Mouse (Mus musculus): Measurements from ENCODE around the gene Tmem108. TPM values are rescaled to one million over a fixed set of nuclear protein-coding genes. Genes with fewer than 3 reads are reported as not detected.
A peak's percentile ranks its signal among the peaks of the same experiment; 100 is the strongest.

The Tmem108 gene
- total and polyA plus RNA-seq, 3 experiments: 4.6 to 9.1 (median 4.7) TPM

DNA sequence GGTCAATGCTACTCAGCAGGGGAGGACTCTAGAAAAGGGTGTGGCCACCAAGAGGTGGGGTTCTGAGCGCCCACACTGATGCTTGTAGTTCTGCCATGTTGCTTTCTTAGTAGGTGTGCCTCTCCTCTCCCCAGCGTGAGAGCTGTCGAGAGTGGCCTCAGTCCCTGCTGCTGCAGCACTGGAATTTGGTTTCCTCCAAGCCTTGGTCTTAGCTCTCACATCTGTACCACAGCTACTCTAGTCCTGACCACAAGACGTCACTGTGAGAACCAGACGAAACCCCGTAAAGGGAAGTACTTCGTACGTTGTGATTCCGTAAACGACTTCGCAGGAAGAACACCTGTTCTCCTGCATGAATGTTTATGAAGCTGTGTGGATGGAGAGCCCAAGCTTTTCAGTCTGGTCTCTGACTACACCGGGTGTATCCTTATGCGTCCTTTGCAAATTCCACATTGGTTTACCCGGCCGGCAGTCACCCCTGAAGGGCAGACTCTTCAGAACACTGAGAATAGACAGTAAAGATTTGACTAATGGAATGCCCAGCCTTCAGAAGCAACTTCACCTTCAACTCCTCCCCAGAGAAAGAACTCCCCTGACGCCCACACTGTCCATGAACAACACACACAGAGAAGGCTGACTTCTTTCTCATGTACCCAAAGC, 53.0 kb downstream of the Tmem108 start:
- TF ChIP-seq POLR2A (IDR thresholded peaks at IDR 0.05; ENCODE audit: insufficient read depth, low read depth, low read length) (no peak), CTCF (IDR thresholded peaks at IDR 0.05) (no peak), EP300 (IDR thresholded peaks at IDR 0.05; ENCODE audit: insufficient read depth, low read depth, low read length) (no peak)
- no peak overlapping the region for H3K4me3 ChIP-seq
- no peaks in the 10 kb centered on the region for H3K4me1 ChIP-seq (ENCODE audit: control insufficient read depth, insufficient read depth, low read length)
- no peaks in the 10 kb centered on the region for H3K36me3 ChIP-seq (ENCODE audit: control insufficient read depth, insufficient read depth, low read length)
- H3K27ac ChIP-seq: no peak overlapping the region
- 75% methylated on average over 16 of the region's 16 CpGs for WGBS
- H3K79me2 ChIP-seq (replicated peaks; ENCODE audit: control insufficient read depth, insufficient read depth, low read length): no peaks in the 10 kb centered on the region
- no peak for DNase-seq
- H3K9ac ChIP-seq (ENCODE audit: low read depth, low read length): no peak overlapping the region
- intact Hi-C loops (cut with DNase I): no loop called here
- no peaks in the 10 kb centered on the region for H3K27me3 ChIP-seq (ENCODE audit: control insufficient read depth, insufficient read depth, low read length)

DNA sequence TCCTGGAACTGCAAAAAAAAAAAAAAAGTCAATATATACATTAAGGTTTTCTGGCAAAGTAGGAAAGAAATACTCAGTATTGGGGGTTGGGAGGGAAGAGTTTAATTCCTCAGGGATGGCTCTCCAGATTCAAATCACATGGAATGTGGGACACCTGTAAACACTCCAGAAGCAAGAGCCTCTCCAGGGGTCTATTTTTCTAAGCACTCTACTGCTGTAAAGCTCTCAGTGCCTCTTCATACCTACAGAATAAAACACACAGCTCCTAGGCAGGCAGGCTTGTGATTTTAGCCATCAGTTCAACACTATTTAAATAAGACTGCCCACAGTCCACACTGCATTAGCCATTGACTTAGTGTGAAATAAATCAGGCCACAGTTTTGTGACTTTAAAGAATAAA, 53.8 kb downstream of the Tmem108 start:
- intact Hi-C loops (cut with DNase I): no loop called here
- Histone ChIP-seq H3K79me2 (replicated peaks; ENCODE audit: control insufficient read depth, insufficient read depth, low read length) (no peaks in the 10 kb centered on the region), H3K27ac (no peak overlapping the region), H3K4me3 (no peak overlapping the region), H3K27me3 (ENCODE audit: control insufficient read depth, insufficient read depth, low read length) (no peaks in the 10 kb centered on the region), H3K36me3 (ENCODE audit: control insufficient read depth, insufficient read depth, low read length) (no peaks in the 10 kb centered on the region), H3K9ac (ENCODE audit: low read depth, low read length) (no peak overlapping the region), H3K4me1 (ENCODE audit: control insufficient read depth, insufficient read depth, low read length) (no peaks in the 10 kb centered on the region)
- DNase-seq: no peak
- TF ChIP-seq POLR2A (IDR thresholded peaks at IDR 0.05; ENCODE audit: insufficient read depth, low read depth, low read length): no peak
- no peak for TF ChIP-seq EP300 (IDR thresholded peaks at IDR 0.05; ENCODE audit: insufficient read depth, low read depth, low read length)
- no peak for TF ChIP-seq CTCF (IDR thresholded peaks at IDR 0.05)

DNA sequence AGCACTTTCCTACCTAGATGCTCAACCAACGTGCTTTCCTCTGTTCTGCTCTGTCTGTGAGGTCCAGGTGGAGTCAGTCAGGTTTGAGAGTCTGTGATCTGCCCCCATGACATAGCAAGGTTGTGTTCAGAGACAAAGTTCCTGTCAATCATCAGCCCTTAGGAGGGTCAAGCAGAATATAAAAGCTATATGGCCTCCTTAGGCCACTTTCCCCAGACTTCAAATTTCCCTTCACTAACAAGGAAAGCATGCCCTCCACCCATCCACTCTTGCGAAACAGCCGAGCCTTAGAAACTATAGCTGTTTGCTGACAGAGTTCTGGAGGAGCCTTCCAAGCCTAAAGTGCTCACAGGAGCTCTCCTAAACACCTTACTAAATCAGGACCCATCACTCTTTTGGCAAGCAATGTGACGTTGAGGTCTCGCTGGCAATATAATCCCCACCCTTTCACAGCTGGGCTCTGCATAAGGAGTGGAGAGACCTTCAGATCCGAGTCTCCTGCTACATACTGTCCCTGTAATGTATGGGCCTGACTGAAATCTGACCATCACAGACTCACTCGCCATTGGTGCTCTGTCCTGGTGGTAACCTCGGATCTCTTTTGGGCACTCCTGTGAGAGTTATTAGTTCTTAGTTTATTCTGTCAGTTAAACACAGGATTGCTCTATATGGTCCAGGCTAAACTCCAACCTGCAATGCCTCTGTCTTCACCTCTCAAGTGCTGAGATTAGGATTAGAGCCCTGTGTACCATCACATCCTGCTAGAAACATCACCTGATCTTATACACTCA, 54.4 kb downstream of the Tmem108 start:
- no peaks in the 10 kb centered on the region for H3K27me3 ChIP-seq (ENCODE audit: control insufficient read depth, insufficient read depth, low read length)
- WGBS: 83% methylated on average over 8 of the region's 8 CpGs
- no peak overlapping the region for H3K4me3 ChIP-seq
- no peak overlapping the region for H3K27ac ChIP-seq
- no peak overlapping the region for H3K9ac ChIP-seq (ENCODE audit: low read depth, low read length)
- H3K4me1 ChIP-seq (ENCODE audit: control insufficient read depth, insufficient read depth, low read length): no peaks in the 10 kb centered on the region
- H3K36me3 ChIP-seq (ENCODE audit: control insufficient read depth, insufficient read depth, low read length): no peaks in the 10 kb centered on the region
- no peaks in the 10 kb centered on the region for H3K79me2 ChIP-seq (replicated peaks; ENCODE audit: control insufficient read depth, insufficient read depth, low read length)
- intact Hi-C loops (cut with DNase I): no loop called here
- no peak for DNase-seq
- no peak for TF ChIP-seq CTCF (IDR thresholded peaks at IDR 0.05)
- no peak for TF ChIP-seq EP300 (IDR thresholded peaks at IDR 0.05; ENCODE audit: insufficient read depth, low read depth, low read length)
- no peak for TF ChIP-seq POLR2A (IDR thresholded peaks at IDR 0.05; ENCODE audit: insufficient read depth, low read depth, low read length)

- no peaks in the 10 kb centered on the region for H3K36me3 ChIP-seq (ENCODE audit: control insufficient read depth, insufficient read depth, low read length)
- intact Hi-C loops (cut with DNase I): no loop called here
- 87% methylated on average over 4 of the region's 4 CpGs for WGBS
Observed at GRCm38 (mm10) chr9:103705717-103706116, 55.9 kb downstream of the Tmem108 start.

GRCm38 (mm10) chr9:103703014-103703413, 58.6 kb downstream of the Tmem108 start:
- no peak overlapping the region for H3K4me3 ChIP-seq
- no peaks in the 10 kb centered on the region for H3K79me2 ChIP-seq (replicated peaks; ENCODE audit: control insufficient read depth, insufficient read depth, low read length)
- no peak overlapping the region for H3K9ac ChIP-seq (ENCODE audit: low read depth, low read length)
- TF ChIP-seq CTCF (IDR thresholded peaks at IDR 0.05) (no peak), POLR2A (IDR thresholded peaks at IDR 0.05; ENCODE audit: insufficient read depth, low read depth, low read length) (no peak), EP300 (IDR thresholded peaks at IDR 0.05; ENCODE audit: insufficient read depth, low read depth, low read length) (no peak)
- no peak overlapping the region for H3K27ac ChIP-seq
- no peak for DNase-seq
- intact Hi-C loops (cut with DNase I): no loop called here
- H3K4me1 ChIP-seq (ENCODE audit: control insufficient read depth, insufficient read depth, low read length): no peaks in the 10 kb centered on the region
- H3K36me3 ChIP-seq (ENCODE audit: control insufficient read depth, insufficient read depth, low read length): no peaks in the 10 kb centered on the region
- no peaks in the 10 kb centered on the region for H3K27me3 ChIP-seq (ENCODE audit: control insufficient read depth, insufficient read depth, low read length)
- 88% methylated on average over 16 of the region's 16 CpGs for WGBS

More at GRCm38 (mm10) chr9:103705717-103706116, 55.9 kb downstream of the Tmem108 start:
- Histone ChIP-seq H3K27ac (no peak overlapping the region), H3K79me2 (replicated peaks; ENCODE audit: control insufficient read depth, insufficient read depth, low read length) (no peaks in the 10 kb centered on the region), H3K4me1 (ENCODE audit: control insufficient read depth, insufficient read depth, low read length) (no peaks in the 10 kb centered on the region), H3K4me3 (no peak overlapping the region), H3K9ac (ENCODE audit: low read depth, low read length) (no peak overlapping the region), H3K27me3 (ENCODE audit: control insufficient read depth, insufficient read depth, low read length) (no peaks in the 10 kb centered on the region)
- TF ChIP-seq EP300 (IDR thresholded peaks at IDR 0.05; ENCODE audit: insufficient read depth, low read depth, low read length) (no peak), CTCF (IDR thresholded peaks at IDR 0.05) (no peak), POLR2A (IDR thresholded peaks at IDR 0.05; ENCODE audit: insufficient read depth, low read depth, low read length) (no peak)
- DNase-seq: no peak

GRCm38 (mm10) chr9:103702452-103702851, 59.2 kb downstream of the Tmem108 start:
- H3K27ac ChIP-seq: no peak overlapping the region
- H3K4me1 ChIP-seq (ENCODE audit: control insufficient read depth, insufficient read depth, low read length): no peaks in the 10 kb centered on the region
- no peak overlapping the region for H3K4me3 ChIP-seq
- no peak for DNase-seq
- no peaks in the 10 kb centered on the region for H3K36me3 ChIP-seq (ENCODE audit: control insufficient read depth, insufficient read depth, low read length)
- no peak overlapping the region for H3K9ac ChIP-seq (ENCODE audit: low read depth, low read length)
- H3K27me3 ChIP-seq (ENCODE audit: control insufficient read depth, insufficient read depth, low read length): no peaks in the 10 kb centered on the region
- H3K79me2 ChIP-seq (replicated peaks; ENCODE audit: control insufficient read depth, insufficient read depth, low read length): no peaks in the 10 kb centered on the region
- intact Hi-C loops (cut with DNase I): no loop called here
- no peak for TF ChIP-seq POLR2A (IDR thresholded peaks at IDR 0.05; ENCODE audit: insufficient read depth, low read depth, low read length)
- TF ChIP-seq CTCF (IDR thresholded peaks at IDR 0.05): peak; percentile 23
- TF ChIP-seq EP300 (IDR thresholded peaks at IDR 0.05; ENCODE audit: insufficient read depth, low read depth, low read length): no peak
- WGBS: 81% methylated on average over 5 of the region's 5 CpGs
